Mouse (Mus musculus) megakaryocyte, embryonic 14.5 days (primary cell): ENCODE results near the gene Inpp5f.

Source experiments
- FLI1 ChIP-seq: IDR thresholded peaks from 2 replicates; pipeline ENCODE4 v1.6.1; 2012; ENCODE audit warnings: low read length, inconsistent platforms, mixed read lengths
- GATA1 ChIP-seq: IDR thresholded peaks from 3 replicates; pipeline ENCODE4 v1.6.1; 2012; ENCODE audit warnings: mixed read lengths, low read length, inconsistent platforms, borderline replicate concordance

GRCm38 (mm10) chr7:128610897-128611798 is at the start of gene Inpp5f:
- TF ChIP-seq GATA1 (no peak), FLI1 (no peak)
